Mouse (Mus musculus): ENCODE measurements around the gene Olfr74. TPM values are rescaled to one million over a fixed set of nuclear protein-coding genes. Genes with fewer than 3 reads are reported as not detected.

Gene Olfr74
- not detected in 2 replicates for polyA plus RNA-seq (2012; ENCODE audit: low replicate concordance)

GRCm38 (mm10) chr2:87974563-87974962 is at the start of gene Olfr74:
Gene Olfr74 (minus strand): TSS chr2:87974663.

GRCm38 (mm10) chr2:88022474-88022873 is 48.0 kb upstream of the Olfr74 start, which contains the start of gene Olfr1161:
Gene Olfr1161 (plus strand): TSS chr2:88022774.

GRCm38 (mm10) chr2:88007515-88008318 is 33.3 kb upstream of the Olfr74 start, which contains the start of gene Olfr1160:
Gene Olfr1160 (minus strand): TSS chr2:88008268.

GRCm38 (mm10) chr2:87989813-87990212 is 15.3 kb upstream of the Olfr74 start, which contains the start of gene Olfr1158:
Gene Olfr1158 (plus strand): TSS chr2:87990113.

GRCm38 (mm10) chr2:87968199-87968598 is 6.3 kb downstream of the Olfr74 start, which contains the start of gene Olfr1157:
Gene Olfr1157 (minus strand): TSS chr2:87968299.

GRCm38 (mm10) chr2:87953000-87953399 is 21.5 kb downstream of the Olfr74 start, which contains the start of gene Olfr1156:
Gene Olfr1156 (minus strand): TSS chr2:87953100.

GRCm38 (mm10) chr2:87945037-87945436 is 29.4 kb downstream of the Olfr74 start, which contains the start of gene Olfr1155:
Gene Olfr1155 (minus strand): TSS chr2:87945137.

Other genes starting within 250 kb of the Olfr74 start
- gene Olfr1138, start 234.7 kb downstream of the Olfr74 start, polyA plus RNA-seq (2012; ENCODE audit: low replicate concordance), result not detected in 2 replicates
- gene Olfr1140, start 230.9 kb downstream of the Olfr74 start, polyA plus RNA-seq (2012; ENCODE audit: low replicate concordance), result not detected in 2 replicates
- gene Olfr1141, start 220.7 kb downstream of the Olfr74 start, polyA plus RNA-seq (2012; ENCODE audit: low replicate concordance), result not detected in 2 replicates
- gene Olfr152, start 195.2 kb downstream of the Olfr74 start, polyA plus RNA-seq (2012; ENCODE audit: low replicate concordance), result not detected in 2 replicates
- gene Olfr1143, start 174.1 kb downstream of the Olfr74 start, polyA plus RNA-seq (2012; ENCODE audit: low replicate concordance), result not detected in 2 replicates
- gene Olfr1145, start 164.8 kb downstream of the Olfr74 start, polyA plus RNA-seq (2012; ENCODE audit: low replicate concordance), result not detected in 2 replicates
- not detected in 2 replicates for gene Olfr1148, start 144.1 kb downstream of the Olfr74 start, polyA plus RNA-seq (2012; ENCODE audit: low replicate concordance)
- not detected in 2 replicates for gene Olfr1150-ps1, start 130.7 kb downstream of the Olfr74 start, polyA plus RNA-seq (2012; ENCODE audit: low replicate concordance)
- gene Olfr1151, start 118.8 kb downstream of the Olfr74 start, polyA plus RNA-seq (2012; ENCODE audit: low replicate concordance), result not detected in 2 replicates
- gene Olfr1152, start 108.2 kb downstream of the Olfr74 start, polyA plus RNA-seq (2012; ENCODE audit: low replicate concordance), result not detected in 2 replicates
- not detected in 2 replicates for gene Olfr1153, start 79.7 kb downstream of the Olfr74 start, polyA plus RNA-seq (2012; ENCODE audit: low replicate concordance)
- gene Olfr1154, start 69.5 kb downstream of the Olfr74 start, polyA plus RNA-seq (2012; ENCODE audit: low replicate concordance), result not detected in 2 replicates
- gene Olfr1155, start 29.5 kb downstream of the Olfr74 start, polyA plus RNA-seq (2012; ENCODE audit: low replicate concordance), result not detected in 2 replicates
- gene Olfr1156, start 21.6 kb downstream of the Olfr74 start, polyA plus RNA-seq (2012; ENCODE audit: low replicate concordance), result not detected in 2 replicates
- not detected in 2 replicates for gene Olfr1157, start 6.4 kb downstream of the Olfr74 start, polyA plus RNA-seq (2012; ENCODE audit: low replicate concordance)
- not detected in 2 replicates for gene Olfr1158, start 15.4 kb upstream of the Olfr74 start, polyA plus RNA-seq (2012; ENCODE audit: low replicate concordance)
- not detected in 2 replicates for gene Olfr1160, start 33.6 kb upstream of the Olfr74 start, polyA plus RNA-seq (2012; ENCODE audit: low replicate concordance)
- gene Olfr1161, start 48.1 kb upstream of the Olfr74 start, polyA plus RNA-seq (2012; ENCODE audit: low replicate concordance), result not detected in 2 replicates
- gene Olfr73, start 63.0 kb upstream of the Olfr74 start, polyA plus RNA-seq (2012; ENCODE audit: low replicate concordance), result not detected in 2 replicates
- not detected in 2 replicates for gene Olfr1162, start 76.5 kb upstream of the Olfr74 start, polyA plus RNA-seq (2012; ENCODE audit: low replicate concordance)
- not detected in 2 replicates for gene Olfr1163, start 97.2 kb upstream of the Olfr74 start, polyA plus RNA-seq (2012; ENCODE audit: low replicate concordance)
- gene Olfr1164, start 119.3 kb upstream of the Olfr74 start, polyA plus RNA-seq (2012; ENCODE audit: low replicate concordance), result not detected in 2 replicates
- not detected in 2 replicates for gene Olfr1166, start 153.6 kb upstream of the Olfr74 start, polyA plus RNA-seq (2012; ENCODE audit: low replicate concordance)
- gene Olfr1167, start 180.5 kb upstream of the Olfr74 start, polyA plus RNA-seq (2012; ENCODE audit: low replicate concordance), result not detected in 2 replicates
- not detected in 2 replicates for gene Olfr1168, start 207.2 kb upstream of the Olfr74 start, polyA plus RNA-seq (2012; ENCODE audit: low replicate concordance)

Data from leukemia stem cell, adult 10-12 weeks (primary cell).